Mouse (Mus musculus) olfactory bulb, adult 2 months (tissue): Measurements from ENCODE around the gene Prrg3. TPM values are rescaled to one million over a fixed set of nuclear protein-coding genes. Genes with fewer than 3 reads are reported as not detected.

Experiments
- H3K27ac ChIP-seq: fragments of 200-500 bp; 2 replicates; pipeline ENCODE4 v1.5.1; 2012; ENCODE audit warnings: low read depth, low read length; ENCODE audit not compliant: insufficient read depth
- H3K4me1 ChIP-seq: fragments of 200-500 bp; 2 replicates; pipeline ENCODE4 v1.6.1; 2012; ENCODE audit warnings: low read length; ENCODE audit not compliant: control insufficient read depth, insufficient read depth
- H3K4me3 ChIP-seq: fragments of 200-500 bp; 2 replicates; pipeline ENCODE4 v1.5.1; 2012; ENCODE audit warnings: mild to moderate bottlenecking, low read depth, low read length, moderate library complexity; ENCODE audit not compliant: insufficient read depth
- CTCF ChIP-seq: fragments of 200-500 bp; IDR thresholded peaks from 2 replicates; pipeline ENCODE4 v1.5.1; 2012; ENCODE audit warnings: low read depth, mild to moderate bottlenecking, low read length, moderate library complexity; ENCODE audit not compliant: insufficient read depth
- POLR2A ChIP-seq: fragments of 200-500 bp; IDR thresholded peaks from 2 replicates; pipeline ENCODE4 v1.6.1; 2012; ENCODE audit warnings: mild to moderate bottlenecking, low read depth, low read length, moderate library complexity; ENCODE audit not compliant: insufficient read depth
- WGBS: fragments of 180-500 bp; shearing (Covaris S2); methylation state at CpG from one replicate; pipeline ENCODE4 v1.1.7; 2018; 5-methylcytosine and 5-hydroxymethylcytosine counted together
- polyA plus RNA-seq: library from polyadenylated mRNA; stranded (reverse); fragments of >200 nt; gene quantifications from 2 replicates; pipeline ENCODE4 v1.2.4, GENCODE M21; 2012; ENCODE audit warnings: low replicate concordance; ENCODE audit not compliant: missing spikeins, insufficient read depth, insufficient read length

The Prrg3 gene
- polyA plus RNA-seq, 1 experiment: not detected

GRCm38 (mm10) chrX:71980443-71980842 lies 18.0 kb downstream of the Prrg3 start:
- TF ChIP-seq POLR2A (no peak), CTCF (no peak)
- no peak overlapping the region for H3K27ac ChIP-seq
- H3K4me3 ChIP-seq: no peak overlapping the region
- 72% methylated on average over 3 of the region's 3 CpGs for WGBS
- H3K4me1 ChIP-seq: no peaks in the 10 kb centered on the region

GRCm38 (mm10) chrX:71981322-71981721 lies 18.9 kb downstream of the Prrg3 start:
- Histone ChIP-seq H3K27ac (no peak overlapping the region), H3K4me3 (no peak overlapping the region), H3K4me1 (no peaks in the 10 kb centered on the region)
- TF ChIP-seq POLR2A (no peak), CTCF (no peak)
- 85% methylated on average over 2 of the region's 2 CpGs for WGBS

GRCm38 (mm10) chrX:71983205-71983604 lies 20.8 kb downstream of the Prrg3 start:
- no peak overlapping the region for H3K4me3 ChIP-seq
- TF ChIP-seq CTCF (no peak), POLR2A (no peak)
- no peaks in the 10 kb centered on the region for H3K4me1 ChIP-seq
- 69% methylated on average over 2 of the region's 2 CpGs for WGBS
- no peak overlapping the region for H3K27ac ChIP-seq

GRCm38 (mm10) chrX:71983775-71984174 lies 21.4 kb downstream of the Prrg3 start:
- Histone ChIP-seq H3K27ac (no peak overlapping the region), H3K4me1 (no peaks in the 10 kb centered on the region), H3K4me3 (no peak overlapping the region)
- WGBS: 90% methylated on average over 1 of the region's 1 CpGs
- TF ChIP-seq CTCF (no peak), POLR2A (no peak)

- H3K4me1 ChIP-seq: no peaks in the 10 kb centered on the region
- no peak within 1 kb of the TSS for H3K4me3 ChIP-seq
- H3K27ac ChIP-seq: no peak within 1 kb of the TSS
- TF ChIP-seq CTCF: no peak
- TF ChIP-seq POLR2A: no peak
- WGBS: 74% methylated on average over 3 of the region's 3 CpGs
Measured at GRCm38 (mm10) chrX:71991549-71991948, 29.1 kb downstream of the Prrg3 start, which contains the start of gene Cnga2. Cnga2 (plus strand) TSS chrX:71991849.

GRCm38 (mm10) chrX:71995972-71996371 lies 33.5 kb downstream of the Prrg3 start:
- no peaks in the 10 kb centered on the region for H3K4me1 ChIP-seq
- H3K27ac ChIP-seq: no peak overlapping the region
- no peak for TF ChIP-seq CTCF
- no peak for TF ChIP-seq POLR2A
- no peak overlapping the region for H3K4me3 ChIP-seq
- WGBS: 70% methylated on average over 1 of the region's 1 CpGs

- no peak overlapping the region for H3K4me3 ChIP-seq
- H3K4me1 ChIP-seq: no peaks in the 10 kb centered on the region
- TF ChIP-seq POLR2A (no peak), CTCF (no peak)
- no peak overlapping the region for H3K27ac ChIP-seq
Measured at GRCm38 (mm10) chrX:72009930-72010329, 47.5 kb downstream of the Prrg3 start.

- Histone ChIP-seq H3K4me1 (no peaks in the 10 kb centered on the region), H3K4me3 (no peak overlapping the region), H3K27ac (no peak overlapping the region)
- TF ChIP-seq CTCF (no peak), POLR2A (no peak)
- WGBS: 39% methylated on average over 9 of the region's 9 CpGs
Measured at GRCm38 (mm10) chrX:72012236-72012635, 49.8 kb downstream of the Prrg3 start.

GRCm38 (mm10) chrX:72012804-72013203 lies 50.4 kb downstream of the Prrg3 start:
- H3K4me3 ChIP-seq: no peak overlapping the region
- no peaks in the 10 kb centered on the region for H3K4me1 ChIP-seq
- 30% methylated on average over 3 of the region's 3 CpGs for WGBS
- no peak overlapping the region for H3K27ac ChIP-seq
- TF ChIP-seq CTCF: no peak
- TF ChIP-seq POLR2A: no peak

- no peak overlapping the region for H3K27ac ChIP-seq
- 93% methylated on average over 1 of the region's 1 CpGs for WGBS
- H3K4me1 ChIP-seq: no peaks in the 10 kb centered on the region
- H3K4me3 ChIP-seq: no peak overlapping the region
- TF ChIP-seq CTCF: no peak
- TF ChIP-seq POLR2A: no peak
Measured at GRCm38 (mm10) chrX:72022241-72022640, 59.8 kb downstream of the Prrg3 start.

Other genes starting within 250 kb of the Prrg3 start
- not detected in 2 replicates for gene Vma21, start 146.7 kb upstream of the Prrg3 start, polyA plus RNA-seq
- not detected in 2 replicates for gene Gm1141, start 41.6 kb upstream of the Prrg3 start, polyA plus RNA-seq
- not detected in 2 replicates for gene Fate1, start 10.4 kb downstream of the Prrg3 start, polyA plus RNA-seq
- gene Cnga2, start 29.2 kb downstream of the Prrg3 start, polyA plus RNA-seq: not detected in 2 replicates